Mouse (Mus musculus) lung, embryonic 15.5 days (tissue): ENCODE measurements around the gene Nsmce4a. TPM values are rescaled to one million over a fixed set of nuclear protein-coding genes. Genes with fewer than 3 reads are reported as not detected.

ENCODE experiments used
- ATAC-seq: fragments of 200-750 bp; cut with Nextera tagmentation; 2 replicates; pipeline ENCODE4 v1.8.0; 2017; ENCODE audit warnings: moderate number of reproducible peaks, borderline replicate concordance; ENCODE audit not compliant: low FRiP score, low TSS enrichment; ENCODE audit errors: extremely low read depth
- H3K27ac ChIP-seq: fragments of 300-500 bp; sonication (generic); 2 replicates; pipeline ENCODE4 v1.5.1; 2015; ENCODE audit warnings: moderate library complexity, mild to moderate bottlenecking, inconsistent platforms
- H3K27me3 ChIP-seq: fragments of 300-500 bp; sonication (generic); 2 replicates; pipeline ENCODE4 v1.6.1; 2015; ENCODE audit warnings: inconsistent platforms
- H3K36me3 ChIP-seq: fragments of 300-500 bp; sonication (generic); 2 replicates; pipeline ENCODE4 v1.6.1; 2015; ENCODE audit warnings: inconsistent platforms
- H3K4me1 ChIP-seq: fragments of 300-500 bp; sonication (generic); 2 replicates; pipeline ENCODE4 v1.6.1; 2015; ENCODE audit warnings: inconsistent platforms
- H3K4me2 ChIP-seq: fragments of 300-500 bp; sonication (generic); 2 replicates; pipeline ENCODE4 v1.6.1; 2015; ENCODE audit warnings: inconsistent platforms, mild to moderate bottlenecking, moderate library complexity
- H3K4me3 ChIP-seq: fragments of 300-500 bp; sonication (generic); 2 replicates; pipeline ENCODE4 v1.5.1; 2015; ENCODE audit warnings: mild to moderate bottlenecking, inconsistent platforms
- H3K9ac ChIP-seq: fragments of 300-500 bp; sonication (generic); 2 replicates; pipeline ENCODE4 v1.6.1; 2015; ENCODE audit warnings: inconsistent platforms
- H3K9me3 ChIP-seq: fragments of 300-500 bp; sonication (generic); 2 replicates; pipeline ENCODE4 v1.6.1; 2016; ENCODE audit warnings: inconsistent platforms
- WGBS: fragments of 180-500 bp; shearing (Covaris S2); methylation state at CpG from one replicate; pipeline ENCODE4 v1.1.7; 2015; 5-methylcytosine and 5-hydroxymethylcytosine counted together
- polyA plus RNA-seq: library from polyadenylated mRNA; unstranded; fragments of >200 nt; fragmentation: Nextera tagmentation; extraction: Ambion mirVana; gene quantifications from 2 replicates; pipeline ENCODE4 v1.2.1, GENCODE M21; 2015

Gene Nsmce4a
- polyA plus RNA-seq, 1 experiment from 2014 or later: 164 TPM

GRCm38 (mm10) chr7:130552780-130553179 lies 20.1 kb downstream of the Nsmce4a start:
- ATAC-seq: no peak

GRCm38 (mm10) chr7:130547635-130548175 lies 25.2 kb downstream of the Nsmce4a start:
- H3K4me2 ChIP-seq: peak overlapping the region; percentile 80
- H3K27me3 ChIP-seq: no peaks in the 10 kb centered on the region
- peaks cover 19% of the 10 kb centered on the region for H3K36me3 ChIP-seq
- no peak overlapping the region for H3K27ac ChIP-seq
- H3K9ac ChIP-seq: 0 out of 2 replicates have a peak overlapping the region, but pooled peaks have one; percentile 98
- peak overlapping the region; percentile 99 for H3K4me3 ChIP-seq
- no peaks in the 10 kb centered on the region for H3K9me3 ChIP-seq
- ATAC-seq: no peak
- WGBS: 80% methylated on average over 12 of the region's 12 CpGs
- peaks cover 10% of the 10 kb centered on the region for H3K4me1 ChIP-seq

More at GRCm38 (mm10) chr7:130552780-130553179, 20.1 kb downstream of the Nsmce4a start:
- H3K9ac ChIP-seq: no peak overlapping the region
- WGBS: 55% methylated on average over 5 of the region's 5 CpGs
- no peaks in the 10 kb centered on the region for H3K36me3 ChIP-seq
- no peak overlapping the region for H3K4me2 ChIP-seq
- no peak overlapping the region for H3K27ac ChIP-seq
- H3K27me3 ChIP-seq: no peaks in the 10 kb centered on the region
- H3K4me1 ChIP-seq: no peaks in the 10 kb centered on the region
- no peaks in the 10 kb centered on the region for H3K9me3 ChIP-seq
- no peak overlapping the region for H3K4me3 ChIP-seq

GRCm38 (mm10) chr7:130546791-130547484 lies 26.0 kb downstream of the Nsmce4a start:
- Histone ChIP-seq H3K4me3 (peak overlapping the region; percentile 99), H3K4me1 (peaks cover 10% of the 10 kb centered on the region), H3K36me3 (peaks cover 27% of the 10 kb centered on the region), H3K9me3 (no peaks in the 10 kb centered on the region), H3K4me2 (peak overlapping the region; percentile 80), H3K9ac (peak overlapping the region; percentile 98), H3K27me3 (no peaks in the 10 kb centered on the region), H3K27ac (peak overlapping the region; percentile 99)
- WGBS: under 1% methylated on average over 84 of the region's 84 CpGs
- peak; percentile 95 for ATAC-seq

- Histone ChIP-seq H3K9ac (peak overlapping the region; percentile 98), H3K4me2 (peak overlapping the region; percentile 80), H3K36me3 (peaks cover 32% of the 10 kb centered on the region), H3K27ac (peak overlapping the region; percentile 99), H3K9me3 (no peaks in the 10 kb centered on the region), H3K4me3 (peak overlapping the region; percentile 99), H3K4me1 (peaks cover 10% of the 10 kb centered on the region), H3K27me3 (no peaks in the 10 kb centered on the region)
- no peak for ATAC-seq
- 3% methylated on average over 7 of the region's 7 CpGs for WGBS
Observed at GRCm38 (mm10) chr7:130546421-130546790, 26.5 kb downstream of the Nsmce4a start.

- no peaks in the 10 kb centered on the region for H3K9me3 ChIP-seq
- H3K9ac ChIP-seq: peak overlapping the region; percentile 98
- H3K27me3 ChIP-seq: no peaks in the 10 kb centered on the region
- peak overlapping the region; percentile 80 for H3K4me2 ChIP-seq
- H3K4me3 ChIP-seq: peak overlapping the region; percentile 99
- no peak for ATAC-seq
- H3K36me3 ChIP-seq: peaks cover 36% of the 10 kb centered on the region
- H3K4me1 ChIP-seq: peaks cover 10% of the 10 kb centered on the region
- no peak overlapping the region for H3K27ac ChIP-seq
- 37% methylated on average over 3 of the region's 3 CpGs for WGBS
Observed at GRCm38 (mm10) chr7:130545893-130546292, 27.0 kb downstream of the Nsmce4a start.

- Histone ChIP-seq H3K9me3 (no peaks in the 10 kb centered on the region), H3K27me3 (no peaks in the 10 kb centered on the region), H3K4me1 (peaks cover 10% of the 10 kb centered on the region), H3K4me3 (peak overlapping the region; percentile 99; the same call in 1 of the 2 replicates), H3K27ac (no peak overlapping the region), H3K4me2 (peak overlapping the region; percentile 80), H3K9ac (no peak overlapping the region), H3K36me3 (peaks cover 38% of the 10 kb centered on the region)
- 88% methylated on average over 5 of the region's 5 CpGs for WGBS
- ATAC-seq: no peak
Observed at GRCm38 (mm10) chr7:130545401-130545800, 27.5 kb downstream of the Nsmce4a start.

GRCm38 (mm10) chr7:130543181-130543580 lies 29.7 kb downstream of the Nsmce4a start:
- peaks cover 61% of the 10 kb centered on the region for H3K36me3 ChIP-seq
- no peak overlapping the region for H3K4me2 ChIP-seq
- peaks cover 10% of the 10 kb centered on the region for H3K4me1 ChIP-seq
- H3K27me3 ChIP-seq: no peaks in the 10 kb centered on the region
- 97% methylated on average over 4 of the region's 4 CpGs for WGBS
- H3K9me3 ChIP-seq: no peaks in the 10 kb centered on the region
- H3K9ac ChIP-seq: no peak overlapping the region
- H3K4me3 ChIP-seq: no peak overlapping the region
- no peak overlapping the region for H3K27ac ChIP-seq
- ATAC-seq: no peak

GRCm38 (mm10) chr7:130540176-130540575 lies 32.7 kb downstream of the Nsmce4a start:
- peaks cover 89% of the 10 kb centered on the region for H3K36me3 ChIP-seq
- ATAC-seq: no peak
- no peaks in the 10 kb centered on the region for H3K9me3 ChIP-seq
- H3K4me3 ChIP-seq: no peak overlapping the region
- H3K9ac ChIP-seq: no peak overlapping the region
- no peak overlapping the region for H3K27ac ChIP-seq
- H3K27me3 ChIP-seq: no peaks in the 10 kb centered on the region
- WGBS: 77% methylated on average over 7 of the region's 7 CpGs
- H3K4me1 ChIP-seq: no peaks in the 10 kb centered on the region
- no peak overlapping the region for H3K4me2 ChIP-seq

- Histone ChIP-seq H3K9ac (no peak overlapping the region), H3K27ac (no peak overlapping the region), H3K4me3 (no peak overlapping the region), H3K4me2 (no peak overlapping the region), H3K9me3 (no peaks in the 10 kb centered on the region), H3K4me1 (peaks cover 3% of the 10 kb centered on the region), H3K27me3 (no peaks in the 10 kb centered on the region), H3K36me3 (peaks cover 87% of the 10 kb centered on the region)
- ATAC-seq: no peak
- WGBS: 76% methylated on average over 4 of the region's 4 CpGs
Observed at GRCm38 (mm10) chr7:130537068-130537467, 35.9 kb downstream of the Nsmce4a start.

GRCm38 (mm10) chr7:130535174-130535573 lies 37.7 kb downstream of the Nsmce4a start:
- Histone ChIP-seq H3K27ac (no peak overlapping the region), H3K9ac (no peak overlapping the region), H3K4me3 (no peak overlapping the region), H3K9me3 (no peaks in the 10 kb centered on the region), H3K4me2 (no peak overlapping the region), H3K4me1 (peaks cover 3% of the 10 kb centered on the region), H3K36me3 (peaks cover 82% of the 10 kb centered on the region), H3K27me3 (no peaks in the 10 kb centered on the region)
- no peak for ATAC-seq
- 86% methylated on average over 4 of the region's 4 CpGs for WGBS

GRCm38 (mm10) chr7:130533316-130534260 lies 39.3 kb downstream of the Nsmce4a start:
- Histone ChIP-seq H3K4me3 (no peak overlapping the region), H3K4me1 (peaks cover 3% of the 10 kb centered on the region), H3K27me3 (no peaks in the 10 kb centered on the region), H3K9ac (no peak overlapping the region), H3K4me2 (no peak overlapping the region), H3K9me3 (no peaks in the 10 kb centered on the region), H3K36me3 (peaks cover 74% of the 10 kb centered on the region), H3K27ac (no peak overlapping the region)
- ATAC-seq: peak; percentile 69; the same call in 1 of the 2 replicates
- 45% methylated on average over 23 of the region's 25 CpGs for whole genome bisulfite sequencing
